Mouse (Mus musculus): ENCODE data around the gene Tenm2. TPM values are rescaled to one million over a fixed set of nuclear protein-coding genes. Genes with fewer than 3 reads are reported as not detected.

The Tenm2 gene
- polyA plus RNA-seq, 1 experiment from 2014 or later, result 30.2 TPM

DNA sequence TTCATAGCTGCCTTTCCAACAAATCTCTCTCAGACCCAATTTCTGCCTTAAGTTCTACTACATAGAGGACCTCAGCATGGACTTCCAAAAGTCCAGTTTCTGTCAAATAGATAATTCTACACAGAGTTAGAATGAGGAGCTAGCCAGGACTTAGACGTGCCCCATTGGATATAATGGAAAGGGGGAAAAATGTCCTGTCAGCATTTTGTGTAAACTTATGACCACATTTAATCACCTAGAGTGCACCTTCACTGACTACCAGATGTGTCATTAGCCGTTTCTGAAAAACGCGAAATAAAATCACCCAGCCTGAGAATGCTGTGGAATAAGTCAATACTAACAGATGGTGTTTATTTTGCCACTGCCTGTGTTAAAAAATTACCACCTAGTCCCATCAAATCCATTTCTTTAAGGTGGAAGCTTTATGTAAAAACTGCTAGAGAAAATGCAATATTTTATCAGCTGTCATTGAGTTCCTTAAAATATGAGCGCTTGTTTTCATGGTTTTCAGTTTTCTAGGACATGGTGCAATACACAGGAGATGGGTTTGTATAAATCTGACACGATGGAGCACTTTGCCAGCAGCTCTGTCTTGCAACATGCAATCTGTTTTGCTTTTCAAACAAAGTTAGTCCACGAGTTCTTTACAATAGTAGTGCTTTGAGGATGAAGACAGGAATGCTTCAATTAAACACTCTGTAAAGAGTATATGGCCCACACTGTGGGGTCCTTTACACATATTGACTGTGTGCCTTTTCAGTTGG is 674.8 kb downstream of the Tenm2 start:
- Histone ChIP-seq H3K9ac (no peak overlapping the region), H3K27me3 (ENCODE audit: control insufficient read depth, insufficient read depth, low read length) (no peaks in the 10 kb centered on the region), H3K27ac (no peak overlapping the region), H3K9me3 (ENCODE audit: control insufficient read depth, low read length) (no peaks in the 10 kb centered on the region), H3K4me3 (replicated peaks; ENCODE audit: low read length) (no peak overlapping the region), H3K4me1 (replicated peaks; ENCODE audit: control insufficient read depth, insufficient read depth, low read length) (peaks cover under 1% of the 10 kb centered on the region), H3K4me2 (replicated peaks) (no peak overlapping the region), H3K36me3 (replicated peaks; ENCODE audit: control insufficient read depth, insufficient read depth) (no peaks in the 10 kb centered on the region)
- DNase-seq (ENCODE audit: low spot score), result no peak
- 79% methylated on average over 7 of the region's 7 CpGs for WGBS
- no peak for ATAC-seq (ENCODE audit: low FRiP score)

DNA sequence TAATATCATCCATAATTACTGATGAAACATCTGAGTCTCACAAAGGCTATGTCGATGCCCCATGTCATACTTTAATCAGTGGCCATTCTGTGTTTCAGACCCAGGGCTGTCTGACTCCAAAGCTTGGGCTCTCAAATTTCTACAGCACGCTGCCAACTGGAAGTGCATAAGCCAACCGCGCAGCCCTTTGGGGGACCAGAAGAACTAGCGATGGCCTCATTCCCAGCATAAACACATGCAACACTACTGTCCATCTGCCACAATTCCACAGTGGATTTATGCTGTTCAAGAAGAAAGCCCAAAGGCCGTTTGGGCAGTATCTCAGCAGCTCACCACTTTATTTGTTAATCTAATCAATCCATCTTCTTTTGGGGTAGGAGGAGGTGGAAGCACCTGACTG is 678.4 kb downstream of the Tenm2 start:
- Histone ChIP-seq H3K4me2 (replicated peaks) (no peak overlapping the region), H3K9ac (no peak overlapping the region), H3K9me3 (ENCODE audit: control insufficient read depth, low read length) (no peaks in the 10 kb centered on the region), H3K4me3 (replicated peaks; ENCODE audit: low read length) (no peak overlapping the region), H3K36me3 (replicated peaks; ENCODE audit: control insufficient read depth, insufficient read depth) (no peaks in the 10 kb centered on the region), H3K27ac (no peak overlapping the region), H3K27me3 (ENCODE audit: control insufficient read depth, insufficient read depth, low read length) (no peaks in the 10 kb centered on the region), H3K4me1 (replicated peaks; ENCODE audit: control insufficient read depth, insufficient read depth, low read length) (peaks cover 15% of the 10 kb centered on the region; the same call in 1 of the 2 replicates)
- DNase-seq (ENCODE audit: low spot score) (no peak), ATAC-seq (ENCODE audit: low FRiP score) (no peak)
- WGBS, result 72% methylated on average over 6 of the region's 6 CpGs

DNA sequence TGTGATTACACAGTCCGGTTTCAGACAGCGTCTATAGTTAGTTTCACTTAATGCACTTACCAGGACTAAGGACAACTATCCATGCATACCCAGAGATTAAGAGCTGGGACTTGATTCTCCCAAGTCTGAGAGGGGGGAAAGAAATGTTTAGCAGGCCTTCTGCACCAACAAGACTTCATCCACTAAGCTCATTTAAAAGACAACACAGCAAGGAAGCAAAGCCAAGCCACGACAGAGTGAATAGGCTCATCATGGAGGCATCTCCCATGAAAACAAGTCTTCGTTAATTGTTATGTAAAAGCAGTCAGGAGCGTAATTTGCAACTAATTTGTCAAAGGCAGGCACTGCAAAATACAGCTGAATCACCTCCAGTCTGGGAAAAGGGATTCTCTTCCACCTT is 682.5 kb downstream of the Tenm2 start:
- Histone ChIP-seq H3K27me3 (ENCODE audit: control insufficient read depth, insufficient read depth, low read length) (no peaks in the 10 kb centered on the region), H3K4me2 (replicated peaks) (no peak overlapping the region), H3K4me3 (replicated peaks; ENCODE audit: low read length) (no peak overlapping the region), H3K9me3 (ENCODE audit: control insufficient read depth, low read length) (no peaks in the 10 kb centered on the region), H3K36me3 (replicated peaks; ENCODE audit: control insufficient read depth, insufficient read depth) (no peaks in the 10 kb centered on the region), H3K4me1 (replicated peaks; ENCODE audit: control insufficient read depth, insufficient read depth, low read length) (peaks cover 31% of the 10 kb centered on the region; the same call in 1 of the 2 replicates), H3K9ac (no peak overlapping the region), H3K27ac (0 out of 2 replicates have a peak overlapping the region, but pooled peaks have one; percentile 26)
- no peak for ATAC-seq (ENCODE audit: low FRiP score)
- DNase-seq (ENCODE audit: low spot score), result no peak
- 25% methylated on average over 5 of the region's 5 CpGs for whole genome bisulfite sequencing

DNA sequence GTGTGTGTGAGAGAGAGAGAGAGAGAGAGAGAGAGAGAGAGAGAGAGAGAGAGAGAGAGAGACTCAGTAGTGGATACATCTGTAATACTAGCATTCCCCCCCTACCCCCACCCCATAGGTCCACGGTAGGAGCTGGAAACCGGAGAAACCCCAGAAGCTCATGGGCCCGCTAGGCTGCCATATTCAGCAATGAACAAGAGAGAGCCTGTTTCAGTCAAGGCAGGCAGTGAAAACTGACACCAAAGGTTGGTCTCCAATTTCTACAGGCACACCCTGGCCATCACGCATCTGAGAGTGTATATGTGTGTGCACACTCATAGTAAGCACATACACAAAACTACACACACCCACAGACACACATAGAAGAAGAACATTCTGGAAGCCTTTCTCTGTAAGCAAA is 685.1 kb downstream of the Tenm2 start:
- no peak overlapping the region for H3K9ac ChIP-seq
- H3K9me3 ChIP-seq (ENCODE audit: control insufficient read depth, low read length), result no peaks in the 10 kb centered on the region
- no peak overlapping the region for H3K4me2 ChIP-seq (replicated peaks)
- no peaks in the 10 kb centered on the region for H3K36me3 ChIP-seq (replicated peaks; ENCODE audit: control insufficient read depth, insufficient read depth)
- H3K27ac ChIP-seq, result no peak overlapping the region
- no peaks in the 10 kb centered on the region for H3K27me3 ChIP-seq (ENCODE audit: control insufficient read depth, insufficient read depth, low read length)
- no peak overlapping the region for H3K4me3 ChIP-seq (replicated peaks; ENCODE audit: low read length)
- peaks cover 33% of the 10 kb centered on the region; the same call in 1 of the 2 replicates for H3K4me1 ChIP-seq (replicated peaks; ENCODE audit: control insufficient read depth, insufficient read depth, low read length)
- ATAC-seq (ENCODE audit: low FRiP score), result no peak
- WGBS, result 74% methylated on average over 4 of the region's 4 CpGs
- no peak for DNase-seq (ENCODE audit: low spot score)

DNA sequence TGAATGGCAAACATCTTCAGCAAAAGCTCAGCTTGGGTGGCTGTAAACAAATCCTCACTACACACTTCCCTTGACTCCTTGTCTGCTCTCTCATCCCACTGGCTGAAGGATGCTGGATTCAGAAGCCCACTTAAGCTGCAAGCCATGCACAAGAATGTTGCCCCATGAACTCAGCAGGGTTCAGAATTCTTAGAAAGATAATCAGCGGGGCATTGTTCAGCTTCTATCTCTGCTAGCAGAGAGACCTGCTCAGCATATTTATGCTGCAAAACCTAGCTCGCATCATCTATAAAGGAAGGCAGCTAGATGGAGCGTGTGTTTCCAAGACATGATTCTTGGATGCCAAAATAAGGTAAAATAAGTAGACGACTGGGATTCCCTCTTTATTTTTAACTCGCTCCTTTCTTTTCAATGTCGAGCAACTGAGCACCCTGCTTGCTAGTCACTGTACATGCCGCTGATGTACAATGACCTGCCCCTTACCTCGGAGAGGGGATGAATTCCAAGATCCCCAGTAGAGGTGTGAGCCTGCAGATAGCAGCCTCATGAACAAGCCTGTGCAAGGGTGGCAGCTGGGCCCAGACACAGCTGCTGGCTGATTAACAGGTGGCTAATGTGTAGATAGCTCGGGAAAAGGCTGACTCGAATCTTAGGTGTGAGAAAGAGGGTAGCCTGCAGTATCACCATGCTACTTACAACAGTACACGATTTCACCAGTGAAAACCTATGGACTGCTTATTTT is 686.2 kb downstream of the Tenm2 start:
- Histone ChIP-seq H3K4me1 (replicated peaks; ENCODE audit: control insufficient read depth, insufficient read depth, low read length) (peaks cover 33% of the 10 kb centered on the region; the same call in 1 of the 2 replicates), H3K27me3 (ENCODE audit: control insufficient read depth, insufficient read depth, low read length) (no peaks in the 10 kb centered on the region), H3K4me3 (replicated peaks; ENCODE audit: low read length) (no peak overlapping the region), H3K9me3 (ENCODE audit: control insufficient read depth, low read length) (no peaks in the 10 kb centered on the region), H3K4me2 (replicated peaks) (no peak overlapping the region), H3K9ac (no peak overlapping the region), H3K27ac (peak overlapping the region; percentile 8; the same call in 1 of the 2 replicates), H3K36me3 (replicated peaks; ENCODE audit: control insufficient read depth, insufficient read depth) (no peaks in the 10 kb centered on the region)
- no peak for DNase-seq (ENCODE audit: low spot score)
- 47% methylated on average over 11 of the region's 11 CpGs for WGBS
- ATAC-seq (ENCODE audit: low FRiP score), result no peak

DNA sequence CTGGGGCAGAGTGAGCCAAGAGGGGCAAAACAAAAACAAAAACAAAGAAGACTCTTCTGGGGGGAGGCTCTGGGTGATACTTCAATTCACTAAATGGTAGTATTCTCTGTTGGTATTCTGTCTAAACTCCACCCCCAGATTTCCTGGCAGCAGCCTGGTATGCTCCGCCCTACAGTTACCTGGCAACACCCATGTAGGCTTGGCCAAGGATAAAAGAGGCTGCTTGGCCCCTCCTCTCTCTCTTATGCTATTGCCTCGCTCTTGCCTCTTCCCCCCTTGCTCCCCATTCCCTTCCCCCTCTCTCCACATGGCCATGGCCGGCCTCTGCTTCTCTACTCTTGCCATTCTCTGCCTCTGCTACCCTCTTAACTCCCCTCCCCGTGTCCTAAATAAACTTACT is 687.6 kb downstream of the Tenm2 start:
- WGBS, result 57% methylated on average over 4 of the region's 4 CpGs
- Histone ChIP-seq H3K4me2 (replicated peaks) (no peak overlapping the region), H3K9me3 (ENCODE audit: control insufficient read depth, low read length) (no peaks in the 10 kb centered on the region), H3K27ac (no peak overlapping the region), H3K9ac (no peak overlapping the region), H3K27me3 (ENCODE audit: control insufficient read depth, insufficient read depth, low read length) (no peaks in the 10 kb centered on the region), H3K4me3 (replicated peaks; ENCODE audit: low read length) (no peak overlapping the region), H3K36me3 (replicated peaks; ENCODE audit: control insufficient read depth, insufficient read depth) (no peaks in the 10 kb centered on the region), H3K4me1 (replicated peaks; ENCODE audit: control insufficient read depth, insufficient read depth, low read length) (peaks cover 29% of the 10 kb centered on the region)
- ATAC-seq (ENCODE audit: low FRiP score), result peak; percentile 60; the same call in 1 of the 2 replicates
- no peak for DNase-seq (ENCODE audit: low spot score)

DNA sequence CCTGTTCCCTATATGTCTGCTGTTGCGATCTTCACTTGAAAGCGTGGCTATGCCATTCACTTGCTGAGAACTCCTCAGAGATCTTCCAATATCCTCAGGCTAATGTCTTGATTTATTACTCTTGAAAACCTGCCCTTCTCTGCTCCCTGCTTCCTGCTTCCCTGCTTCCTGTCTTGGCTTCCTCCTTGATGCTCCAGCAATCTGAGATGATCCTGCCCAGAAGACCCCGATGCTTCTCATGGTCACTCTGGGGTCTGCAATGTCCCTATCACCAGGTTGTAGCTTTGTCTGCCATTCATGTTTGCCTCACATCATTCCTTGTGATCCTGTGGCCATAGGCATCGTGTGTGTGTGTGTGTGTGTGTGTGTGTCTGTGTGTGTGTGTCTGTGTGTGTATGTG is 697.6 kb downstream of the Tenm2 start:
- no peak for DNase-seq (ENCODE audit: low spot score)
- Histone ChIP-seq H3K27me3 (ENCODE audit: control insufficient read depth, insufficient read depth, low read length) (no peaks in the 10 kb centered on the region), H3K4me1 (replicated peaks; ENCODE audit: control insufficient read depth, insufficient read depth, low read length) (no peaks in the 10 kb centered on the region), H3K27ac (no peak overlapping the region), H3K9me3 (ENCODE audit: control insufficient read depth, low read length) (no peaks in the 10 kb centered on the region), H3K36me3 (replicated peaks; ENCODE audit: control insufficient read depth, insufficient read depth) (no peaks in the 10 kb centered on the region), H3K4me2 (replicated peaks) (no peak overlapping the region), H3K9ac (no peak overlapping the region), H3K4me3 (replicated peaks; ENCODE audit: low read length) (no peak overlapping the region)
- 84% methylated on average over 4 of the region's 4 CpGs for WGBS
- no peak for ATAC-seq (ENCODE audit: low FRiP score)

DNA sequence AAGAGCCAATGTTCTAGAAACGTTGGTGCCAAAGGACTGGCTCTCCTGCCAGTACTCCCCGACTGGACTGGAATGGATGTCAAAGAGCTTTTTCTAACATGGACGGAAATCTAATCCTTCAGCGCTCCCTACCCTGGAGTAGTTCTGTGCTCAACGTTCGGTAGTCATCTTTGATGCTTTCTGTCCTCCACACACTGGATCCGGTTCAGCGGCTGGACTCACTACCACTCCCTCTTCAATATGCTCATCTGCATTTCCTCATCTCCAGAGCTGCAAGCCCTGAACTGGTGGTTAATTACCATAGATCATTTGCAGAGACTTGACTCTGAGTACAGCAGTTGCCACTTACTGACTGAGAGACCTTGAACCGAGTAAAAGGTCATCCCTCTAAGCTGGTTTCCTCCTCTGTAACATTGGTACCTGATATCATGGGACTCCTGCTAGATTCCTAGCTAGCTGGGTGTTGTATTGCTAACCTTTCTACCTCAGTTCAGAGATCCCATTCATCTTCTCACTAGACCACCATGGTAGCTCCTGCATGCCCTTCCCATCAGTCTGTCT is 698.1 kb downstream of the Tenm2 start:
- 87% methylated on average over 9 of the region's 9 CpGs for WGBS
- Histone ChIP-seq H3K36me3 (replicated peaks; ENCODE audit: control insufficient read depth, insufficient read depth) (no peaks in the 10 kb centered on the region), H3K4me2 (replicated peaks) (no peak overlapping the region), H3K4me1 (replicated peaks; ENCODE audit: control insufficient read depth, insufficient read depth, low read length) (no peaks in the 10 kb centered on the region), H3K27me3 (ENCODE audit: control insufficient read depth, insufficient read depth, low read length) (no peaks in the 10 kb centered on the region), H3K9me3 (ENCODE audit: control insufficient read depth, low read length) (no peaks in the 10 kb centered on the region), H3K27ac (no peak overlapping the region), H3K9ac (no peak overlapping the region), H3K4me3 (replicated peaks; ENCODE audit: low read length) (no peak overlapping the region)
- no peak for ATAC-seq (ENCODE audit: low FRiP score)
- DNase-seq (ENCODE audit: low spot score), result no peak

DNA sequence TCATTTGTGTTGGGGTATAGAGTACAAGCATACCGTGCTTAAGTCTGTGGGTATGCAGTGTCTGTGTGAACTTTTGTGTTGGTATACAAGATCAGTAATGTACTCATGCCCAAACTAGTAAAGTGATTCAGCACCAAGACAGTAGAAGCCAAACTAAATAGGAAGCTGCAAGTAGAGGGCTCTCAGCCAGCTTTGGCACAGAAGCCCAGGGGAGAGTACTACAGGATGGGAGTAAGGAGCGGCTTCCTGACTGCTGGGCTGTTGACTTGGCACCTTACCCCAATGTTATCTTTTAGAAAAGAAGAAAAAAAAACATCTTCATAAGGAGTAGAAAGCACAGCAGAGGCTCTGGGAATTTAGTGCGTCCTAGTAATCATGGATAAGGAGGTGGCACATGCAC is 700.2 kb downstream of the Tenm2 start:
- H3K36me3 ChIP-seq (replicated peaks; ENCODE audit: control insufficient read depth, insufficient read depth), result no peaks in the 10 kb centered on the region
- 85% methylated on average over 3 of the region's 3 CpGs for WGBS

More for the DNA sequence above, 700.2 kb downstream of the Tenm2 start:
- Histone ChIP-seq H3K4me2 (replicated peaks) (no peak overlapping the region), H3K9ac (no peak overlapping the region), H3K9me3 (ENCODE audit: control insufficient read depth, low read length) (no peaks in the 10 kb centered on the region), H3K27ac (no peak overlapping the region), H3K4me1 (replicated peaks; ENCODE audit: control insufficient read depth, insufficient read depth, low read length) (no peaks in the 10 kb centered on the region), H3K27me3 (ENCODE audit: control insufficient read depth, insufficient read depth, low read length) (no peaks in the 10 kb centered on the region), H3K4me3 (replicated peaks; ENCODE audit: low read length) (no peak overlapping the region)
- DNase-seq (ENCODE audit: low spot score) (no peak), ATAC-seq (ENCODE audit: low FRiP score) (no peak)
